Mouse (Mus musculus) CH12F3 (cell line): ENCODE results near the gene Cog4.
"Not testable (repeated sequence)": the region's sequence is repeated elsewhere in the genome, so short reads cannot be mapped to it uniquely, and the experiment has no call there.

Experiments used
- in situ Hi-C: fragments of 300-500 bp; cut with MboI; formaldehyde crosslinking; loops from 2 replicates; pipeline ENCODE4 v1.14.3; 2020; ENCODE audit warnings: low sequenced_read_pairs

Cog4 gene

GRCm38 (mm10) chr8:110824861-110825260 lies 21.5 kb upstream of the Cog4 start:
- in situ Hi-C loops: no loop called here

- in situ Hi-C loops: no loop called here
Measured at GRCm38 (mm10) chr8:110828511-110828910, 17.9 kb upstream of the Cog4 start.

- in situ Hi-C loops: no loop called here
Measured at GRCm38 (mm10) chr8:110831956-110832355, 14.4 kb upstream of the Cog4 start.

GRCm38 (mm10) chr8:110842012-110842574 lies 4.3 kb upstream of the Cog4 start:
- in situ Hi-C loops: no loop called here

GRCm38 (mm10) chr8:110843207-110843606 lies 3.2 kb upstream of the Cog4 start:
- in situ Hi-C loops: no loop called here

GRCm38 (mm10) chr8:110844941-110845340 lies 1.5 kb upstream of the Cog4 start:
- in situ Hi-C loops: no loop called here

GRCm38 (mm10) chr8:110845821-110846404 lies 487 bp upstream of the Cog4 start:
- in situ Hi-C loops: no loop called here

GRCm38 (mm10) chr8:110847171-110847549 lies 760 bp downstream of the Cog4 start:
- in situ Hi-C loops: no loop called here

GRCm38 (mm10) chr8:110847645-110848495 lies 1.5 kb downstream of the Cog4 start:
- in situ Hi-C loops: no loop called here

- in situ Hi-C loops: no loop called here
Measured at GRCm38 (mm10) chr8:110851186-110851585, 4.8 kb downstream of the Cog4 start.

GRCm38 (mm10) chr8:110856073-110856472 lies 9.7 kb downstream of the Cog4 start:
- in situ Hi-C loops: not testable (repeated sequence)

- in situ Hi-C loops: no loop called here
Measured at GRCm38 (mm10) chr8:110856760-110857461, 10.5 kb downstream of the Cog4 start.

- in situ Hi-C loops: no loop called here
Measured at GRCm38 (mm10) chr8:110859651-110860501, 13.5 kb downstream of the Cog4 start.

- in situ Hi-C loops: not testable (repeated sequence)
Measured at GRCm38 (mm10) chr8:110861347-110862025, 15.1 kb downstream of the Cog4 start.

GRCm38 (mm10) chr8:110870501-110870900 lies 24.1 kb downstream of the Cog4 start:
- in situ Hi-C loops: no loop called here

- in situ Hi-C loops: no loop called here
Measured at GRCm38 (mm10) chr8:110877862-110878261, 31.5 kb downstream of the Cog4 start.

GRCm38 (mm10) chr8:110881741-110882310 lies 35.4 kb downstream of the Cog4 start:
- in situ Hi-C loops: no loop called here

GRCm38 (mm10) chr8:110883824-110884223 lies 37.4 kb downstream of the Cog4 start:
- in situ Hi-C loops: no loop called here

GRCm38 (mm10) chr8:110886634-110887033 lies 40.2 kb downstream of the Cog4 start:
- in situ Hi-C loops: no loop called here

GRCm38 (mm10) chr8:110887551-110887950 lies 41.2 kb downstream of the Cog4 start:
- in situ Hi-C loops: no loop called here
